Mouse (Mus musculus) midbrain, embryonic 16.5 days (tissue): Measurements from ENCODE around the gene Dnajc14. TPM values are rescaled to one million over a fixed set of nuclear protein-coding genes. Genes with fewer than 3 reads are reported as not detected.
A peak's percentile ranks its signal among the peaks of the same experiment; 100 is the strongest.

ENCODE experiments used
- ATAC-seq: fragments of 200-750 bp; cut with Nextera tagmentation; 2 replicates; pipeline ENCODE4 v1.8.0; 2017; ENCODE audit warnings: moderate TSS enrichment
- H3K27ac ChIP-seq: fragments of 300-500 bp; sonication (generic); 2 replicates; pipeline ENCODE4 v1.5.1; 2014; ENCODE audit warnings: mild to moderate bottlenecking, low read length, mixed read lengths
- H3K27me3 ChIP-seq: fragments of 300-500 bp; sonication (generic); 2 replicates; pipeline ENCODE4 v1.6.1; 2014; ENCODE audit warnings: low read depth, low read length, mixed read lengths; ENCODE audit not compliant: control insufficient read depth, insufficient read depth
- H3K36me3 ChIP-seq: fragments of 300-500 bp; sonication (generic); 2 replicates; pipeline ENCODE4 v1.6.1; 2014; ENCODE audit warnings: mild to moderate bottlenecking, low read length, moderate library complexity, mixed read lengths; ENCODE audit not compliant: control insufficient read depth, insufficient read depth
- H3K4me1 ChIP-seq: fragments of 300-500 bp; sonication (generic); 2 replicates; pipeline ENCODE4 v1.6.1; 2014; ENCODE audit warnings: mild to moderate bottlenecking, low read length, mixed read lengths; ENCODE audit not compliant: control insufficient read depth, insufficient read depth
- H3K4me2 ChIP-seq: fragments of 300-500 bp; sonication (generic); 2 replicates; pipeline ENCODE4 v1.6.1; 2014; ENCODE audit warnings: mild to moderate bottlenecking, low read length, mixed read lengths
- H3K4me3 ChIP-seq: fragments of 300-500 bp; sonication (generic); 2 replicates; pipeline ENCODE4 v1.5.1; 2014; ENCODE audit warnings: low read depth, mild to moderate bottlenecking, low read length, moderate library complexity, mixed read lengths
- H3K9ac ChIP-seq: fragments of 300-500 bp; sonication (generic); 2 replicates; pipeline ENCODE4 v1.6.1; 2014; ENCODE audit warnings: low read depth, low read length, mixed read lengths
- H3K9me3 ChIP-seq: fragments of 300-500 bp; sonication (generic); replicated peaks from 2 replicates; pipeline ENCODE4 v1.6.1; 2014; ENCODE audit warnings: mild to moderate bottlenecking, low read length, mixed read lengths; ENCODE audit not compliant: control insufficient read depth, poor library complexity, severe bottlenecking
- WGBS: fragments of 180-500 bp; shearing (Covaris S2); extraction: QIAGEN DNeasy Blood & Tissue Kit; methylation state at CpG from one replicate; pipeline ENCODE4 v1.1.7; 2014; 5-methylcytosine and 5-hydroxymethylcytosine counted together
- polyA plus RNA-seq: library from polyadenylated mRNA; unstranded; fragments of >200 nt; fragmentation: Nextera tagmentation; extraction: Ambion mirVana; gene quantifications from 2 replicates; pipeline ENCODE4 v1.2.1, GENCODE M21; 2015

Gene Dnajc14
- 54.2 and 59.5 TPM in 2 replicates for polyA plus RNA-seq

DNA sequence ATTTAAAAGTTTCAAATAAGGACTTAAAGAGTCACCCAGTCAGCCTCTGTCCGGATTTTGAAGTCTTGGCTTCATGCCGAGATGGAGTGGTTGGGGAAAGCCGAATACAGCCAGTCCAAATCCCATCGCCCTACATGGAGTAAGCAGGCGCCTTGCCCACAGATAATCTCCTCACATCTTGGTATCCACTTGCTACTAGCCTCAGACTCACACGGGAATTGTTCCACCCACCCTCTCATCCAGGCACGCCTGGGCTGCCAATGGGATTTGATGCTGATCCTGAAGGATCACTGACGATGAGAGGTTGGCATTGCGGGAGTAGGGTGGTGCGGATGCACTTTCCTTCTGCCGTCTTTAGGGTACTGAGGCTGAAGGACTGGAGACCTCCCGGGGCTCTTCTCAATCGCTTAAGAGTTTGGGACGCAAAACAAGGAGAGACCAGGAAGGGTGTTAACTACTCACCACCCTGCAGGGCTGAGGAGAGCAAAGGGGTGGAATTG is at the start of gene Dnajc14:
Dnajc14 (plus strand) TSS at position 292 of the 500 bp plus-strand sequence.
- WGBS: 0% methylated on average over 14 of the region's 14 CpGs
- no peaks in the 10 kb centered on the region for H3K9me3 ChIP-seq
- H3K4me2 ChIP-seq: peak within 1 kb of the TSS; percentile 59
- H3K27ac ChIP-seq: peak within 1 kb of the TSS; percentile 97
- peaks cover 5% of the 10 kb centered on the region; the same call in 1 of the 2 replicates for H3K36me3 ChIP-seq
- peak; percentile 16 for ATAC-seq
- H3K9ac ChIP-seq: peak within 1 kb of the TSS; percentile 88
- peak within 1 kb of the TSS; percentile 74 for H3K4me3 ChIP-seq
- H3K4me1 ChIP-seq: peaks cover 41% of the 10 kb centered on the region
- H3K27me3 ChIP-seq: no peaks in the 10 kb centered on the region

GRCm38 (mm10) chr10:128772895-128773294 is 31.0 kb upstream of the Dnajc14 start:
- Histone ChIP-seq H3K27me3 (no peaks in the 10 kb centered on the region), H3K4me3 (no peak overlapping the region), H3K27ac (no peak overlapping the region), H3K36me3 (no peaks in the 10 kb centered on the region), H3K9me3 (no peaks in the 10 kb centered on the region), H3K4me1 (no peaks in the 10 kb centered on the region), H3K4me2 (no peak overlapping the region), H3K9ac (no peak overlapping the region)
- ATAC-seq: no peak
- WGBS: 87% methylated on average over 2 of the region's 2 CpGs

DNA sequence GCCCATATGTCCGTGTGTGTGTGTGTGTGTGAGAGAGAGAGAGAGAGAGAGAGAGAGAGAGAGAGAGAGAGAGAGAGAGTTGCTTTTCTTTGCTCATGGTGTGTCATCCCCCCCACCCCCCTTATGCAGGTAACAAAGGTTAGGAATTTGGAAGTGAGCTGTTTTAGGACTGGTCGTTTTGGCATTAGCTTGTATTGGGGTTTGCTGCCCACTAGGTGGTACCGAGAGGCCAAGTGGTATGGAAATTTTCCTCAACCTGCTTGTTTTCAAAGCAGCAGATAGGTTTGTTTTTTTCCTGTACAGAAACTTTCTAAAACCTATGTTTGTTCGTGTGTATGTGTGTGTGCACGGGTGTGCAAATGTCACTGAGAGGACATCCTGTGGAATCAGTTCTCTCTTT is 30.2 kb upstream of the Dnajc14 start:
- H3K4me2 ChIP-seq: no peak overlapping the region
- H3K27me3 ChIP-seq: no peaks in the 10 kb centered on the region
- H3K9ac ChIP-seq: no peak overlapping the region
- H3K4me3 ChIP-seq: no peak overlapping the region
- H3K36me3 ChIP-seq: no peaks in the 10 kb centered on the region
- no peak overlapping the region for H3K27ac ChIP-seq
- H3K4me1 ChIP-seq: no peaks in the 10 kb centered on the region
- ATAC-seq: no peak
- WGBS: 23% methylated on average over 5 of the region's 5 CpGs
- no peaks in the 10 kb centered on the region for H3K9me3 ChIP-seq

GRCm38 (mm10) chr10:128778441-128778840 is 25.4 kb upstream of the Dnajc14 start:
- WGBS: 97% methylated on average over 2 of the region's 2 CpGs
- Histone ChIP-seq H3K36me3 (no peaks in the 10 kb centered on the region), H3K4me2 (no peak overlapping the region), H3K9me3 (no peaks in the 10 kb centered on the region), H3K9ac (no peak overlapping the region), H3K27me3 (no peaks in the 10 kb centered on the region), H3K4me1 (no peaks in the 10 kb centered on the region), H3K4me3 (no peak overlapping the region), H3K27ac (no peak overlapping the region)
- ATAC-seq: no peak

DNA sequence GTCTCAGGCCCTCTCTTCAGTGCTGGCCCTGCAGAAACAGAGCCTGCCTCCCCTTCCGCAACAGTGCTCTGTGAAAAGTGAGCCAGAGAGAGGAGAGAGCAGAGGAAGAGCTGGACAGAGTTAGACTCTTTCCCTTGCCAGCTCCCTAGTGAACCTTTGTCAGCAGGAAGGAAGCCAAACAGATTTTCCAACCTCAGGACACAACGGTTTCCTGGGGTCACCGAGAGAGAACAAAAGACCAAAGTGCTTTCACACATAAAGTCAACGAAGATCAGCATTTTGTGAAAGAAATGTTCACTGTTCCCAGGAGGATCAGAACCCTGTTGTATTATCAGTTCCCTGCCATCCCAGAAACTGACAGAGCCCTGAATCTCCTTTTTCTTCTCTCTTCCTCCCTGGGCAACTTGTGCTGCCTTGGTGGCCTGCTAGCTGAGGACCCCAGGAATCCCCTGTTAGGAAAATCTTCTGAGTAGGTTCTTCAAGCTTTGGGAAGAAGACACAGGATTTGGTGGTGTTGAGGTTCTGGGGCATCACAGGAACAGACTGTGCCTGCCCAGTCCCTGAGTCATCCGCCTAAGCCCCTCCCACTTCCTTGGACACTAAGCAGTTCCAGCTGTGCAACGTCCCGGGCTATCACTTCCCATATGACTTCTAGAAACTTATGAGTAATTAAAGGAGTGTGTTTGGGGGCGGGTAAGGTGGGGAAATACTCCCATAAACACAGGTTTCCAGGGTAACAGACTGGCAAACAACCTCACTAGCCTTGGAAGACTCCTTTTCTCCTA is 24.7 kb upstream of the Dnajc14 start:
- Histone ChIP-seq H3K4me3 (no peak overlapping the region), H3K9me3 (0 out of 2 replicates have a peak, but pooled peaks cover 3% of the 10 kb centered on the region), H3K36me3 (no peaks in the 10 kb centered on the region), H3K4me2 (no peak overlapping the region), H3K9ac (no peak overlapping the region), H3K27ac (no peak overlapping the region), H3K4me1 (no peaks in the 10 kb centered on the region), H3K27me3 (no peaks in the 10 kb centered on the region)
- WGBS: 24% methylated on average over 8 of the region's 8 CpGs
- no peak for ATAC-seq

- no peaks in the 10 kb centered on the region for H3K4me1 ChIP-seq
- H3K4me2 ChIP-seq: no peak overlapping the region
- ATAC-seq: no peak
- no peak overlapping the region for H3K4me3 ChIP-seq
- H3K9ac ChIP-seq: no peak overlapping the region
- WGBS: 100% methylated on average over 1 of the region's 1 CpGs
- H3K9me3 ChIP-seq: 0 out of 2 replicates have a peak, but pooled peaks cover 5% of the 10 kb centered on the region
- H3K27ac ChIP-seq: no peak overlapping the region
- H3K36me3 ChIP-seq: no peaks in the 10 kb centered on the region
- H3K27me3 ChIP-seq: no peaks in the 10 kb centered on the region
Measured at GRCm38 (mm10) chr10:128780200-128780599, 23.7 kb upstream of the Dnajc14 start.

DNA sequence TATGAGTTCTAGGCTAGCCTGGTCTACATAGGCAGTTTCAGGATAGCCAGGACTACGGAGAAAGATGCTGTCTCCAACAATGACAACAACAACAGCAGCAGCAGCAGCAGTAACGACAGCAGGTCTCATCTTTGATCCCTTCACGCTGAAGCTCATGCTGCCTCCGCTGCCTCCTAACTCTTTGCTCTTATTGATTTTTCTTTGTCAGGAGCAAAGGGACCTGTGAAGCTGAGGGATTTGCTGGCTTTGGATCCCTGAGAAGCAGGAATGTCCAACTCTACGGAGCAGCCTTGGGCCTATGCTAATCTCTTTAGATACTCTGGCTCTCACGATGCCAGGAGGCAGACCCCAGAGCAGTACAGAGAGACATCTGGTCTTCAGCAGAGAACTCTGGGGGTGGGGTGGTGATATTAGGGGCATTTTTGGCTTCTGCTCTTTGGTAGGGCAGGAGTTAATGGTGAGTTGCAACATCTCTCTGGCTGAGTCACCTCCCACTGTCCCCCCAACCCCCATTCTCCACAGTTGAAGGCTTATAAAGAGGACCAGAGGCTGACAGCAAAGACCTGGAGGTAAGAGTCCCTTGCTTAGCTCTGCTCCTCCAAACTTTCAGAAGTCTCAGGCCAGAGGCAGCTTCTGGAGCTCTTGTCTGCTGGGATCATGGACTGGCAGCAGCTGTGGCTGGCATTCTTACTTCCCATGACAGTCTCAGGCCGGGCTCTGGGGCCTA is 13.3 kb upstream of the Dnajc14 start, which contains the start of gene Mmp19:
Mmp19 (plus strand) TSS at position 513 of the 727 bp plus-strand sequence.
- ATAC-seq: no peak
- Histone ChIP-seq H3K27ac (no peak within 1 kb of the TSS), H3K27me3 (no peaks in the 10 kb centered on the region), H3K9me3 (no peaks in the 10 kb centered on the region), H3K4me2 (no peak within 1 kb of the TSS), H3K36me3 (no peaks in the 10 kb centered on the region), H3K4me3 (no peak within 1 kb of the TSS), H3K9ac (no peak within 1 kb of the TSS), H3K4me1 (no peaks in the 10 kb centered on the region)
- 60% methylated on average over 7 of the region's 7 CpGs for WGBS

GRCm38 (mm10) chr10:128792041-128792440 is 11.8 kb upstream of the Dnajc14 start:
- Histone ChIP-seq H3K9me3 (no peaks in the 10 kb centered on the region), H3K4me2 (no peak overlapping the region), H3K4me3 (no peak overlapping the region), H3K27ac (no peak overlapping the region), H3K27me3 (no peaks in the 10 kb centered on the region), H3K9ac (no peak overlapping the region), H3K36me3 (no peaks in the 10 kb centered on the region), H3K4me1 (no peaks in the 10 kb centered on the region)
- ATAC-seq: no peak

DNA sequence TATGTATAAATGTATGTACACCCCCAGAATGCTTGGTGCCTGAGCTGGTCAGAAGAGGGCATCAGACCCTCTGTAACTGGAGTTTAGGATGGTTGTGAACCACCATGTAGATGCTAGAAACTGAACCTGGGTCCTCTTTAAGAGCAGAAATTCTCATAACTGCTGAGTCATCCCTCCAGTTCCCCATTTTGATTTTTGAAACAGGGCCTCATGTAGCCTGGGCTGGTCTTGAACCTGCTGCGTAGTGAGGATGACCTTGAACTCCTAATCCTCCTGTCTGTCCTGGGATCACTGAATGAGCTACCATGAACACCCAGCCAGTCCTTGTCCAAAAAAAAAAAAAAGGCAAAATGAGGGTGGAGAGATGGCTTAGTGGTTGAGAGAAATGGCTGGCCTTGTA is 10.6 kb upstream of the Dnajc14 start:
- 0 out of 2 replicates have a peak, but pooled peaks cover 3% of the 10 kb centered on the region for H3K36me3 ChIP-seq
- no peaks in the 10 kb centered on the region for H3K27me3 ChIP-seq
- 97% methylated on average over 1 of the region's 1 CpGs for WGBS
- H3K4me2 ChIP-seq: no peak overlapping the region
- no peak overlapping the region for H3K4me3 ChIP-seq
- H3K9ac ChIP-seq: no peak overlapping the region
- ATAC-seq: no peak
- H3K9me3 ChIP-seq: no peaks in the 10 kb centered on the region
- no peaks in the 10 kb centered on the region for H3K4me1 ChIP-seq
- H3K27ac ChIP-seq: no peak overlapping the region
